Mouse (Mus musculus): ENCODE data around the gene P3h3.

- TF ChIP-seq CTCF (IDR thresholded peaks at IDR 0.05; ENCODE audit: low read depth, low read length) (no peak), POLR2A (IDR thresholded peaks at IDR 0.05; ENCODE audit: borderline replicate concordance, low read depth, low read length) (no peak)
Observed at GRCm38 (mm10) chr6:124881821-124882220, 24.3 kb upstream of the P3h3 start.
